Mouse (Mus musculus): ENCODE data around the gene Tbc1d12.

DNA sequence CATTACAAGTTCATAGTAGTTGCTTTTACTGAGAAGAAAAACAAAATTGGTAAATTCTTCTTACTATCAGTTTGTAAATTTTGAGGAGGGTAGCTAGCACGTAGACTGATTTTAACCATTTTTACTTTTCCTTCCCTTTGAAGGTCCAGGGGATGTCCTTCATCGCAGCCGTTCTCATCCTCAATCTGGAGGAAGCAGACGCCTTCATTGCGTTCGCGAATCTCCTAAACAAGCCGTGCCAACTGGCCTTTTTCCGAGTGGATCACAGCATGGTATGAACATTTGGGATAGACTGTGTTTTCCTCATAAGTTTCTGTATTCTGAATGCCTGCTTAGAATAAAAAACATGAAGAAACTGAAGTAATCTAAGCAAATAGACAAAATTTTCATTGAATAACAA is 77.4 kb downstream of the Tbc1d12 start:
- no peak for TF ChIP-seq MAFK (IDR thresholded peaks at IDR 0.05; ENCODE audit: insufficient read depth, low read depth, low read length)
- no peak for TF ChIP-seq ZNF384 (IDR thresholded peaks at IDR 0.05; ENCODE audit: low read depth, low read length)
- TF ChIP-seq ZC3H11A (IDR thresholded peaks at IDR 0.05; ENCODE audit: borderline replicate concordance, low read depth, low read length) = no peak

Data from ES-E14 (cell line).